Mouse (Mus musculus): ENCODE data around the gene Btn2a2.

GRCm38 (mm10) chr13:23433206-23433605, 55.5 kb downstream of the Btn2a2 start:
- TF ChIP-seq POLR2A (IDR thresholded peaks at IDR 0.05; ENCODE audit: control insufficient read depth, extremely low read depth, insufficient read depth, low read length, poor library complexity): no peak
- TF ChIP-seq CTCF (IDR thresholded peaks at IDR 0.05; ENCODE audit: borderline replicate concordance, control insufficient read depth, extremely low read depth, insufficient read depth, low read length, poor library complexity): no peak

Measured in thymus, adult 2 months (tissue).